Mouse (Mus musculus) T-helper 2 cell (primary cell): ENCODE measurements around the gene Olfr288.

Experiments used
- in situ Hi-C: fragments of 300-600 bp; cut with MboI, MseI; formaldehyde crosslinking; loops from one replicate; pipeline ENCODE4 v1.15.1; 2025; ENCODE audit warnings: high pct_unique_total_duplicates

Olfr288 gene

DNA sequence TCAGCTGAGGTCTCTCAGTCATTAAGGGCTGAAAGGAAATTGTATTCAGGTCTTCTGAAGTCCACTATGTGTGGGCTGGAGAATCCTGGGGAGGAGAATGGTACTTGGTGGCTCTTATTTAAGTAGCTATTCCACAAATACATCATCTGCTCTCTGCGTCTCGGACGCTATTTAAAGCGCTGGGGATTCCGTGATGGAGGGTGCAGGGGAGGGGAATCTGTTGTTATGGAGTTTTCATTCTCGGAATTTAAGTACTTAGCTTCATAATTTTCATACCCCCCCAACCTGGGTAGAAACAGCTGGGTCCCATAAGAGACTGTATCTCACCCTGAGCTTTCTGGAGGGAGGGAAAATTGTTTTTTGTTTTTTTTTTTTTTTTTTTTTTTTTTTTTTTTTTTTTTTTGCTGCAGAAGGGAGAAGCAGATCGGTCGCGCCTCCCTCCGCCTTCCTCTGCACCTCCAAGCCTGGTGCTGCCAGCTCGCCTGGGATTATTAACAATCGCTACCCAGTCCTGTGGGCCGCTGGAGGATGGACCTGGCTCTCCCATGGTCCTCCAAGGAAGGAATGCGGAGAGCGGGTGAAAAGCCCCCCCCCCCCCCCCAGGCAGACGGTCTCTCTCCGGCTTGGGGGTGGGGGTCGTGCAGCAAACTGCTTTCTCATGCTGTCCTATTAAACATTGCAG is 28.2 kb downstream of the Olfr288 start, which contains the start of gene Ccdc184:
Gene Ccdc184, plus strand, starts transcription at position 196 of the 682 bp plus-strand sequence.
- in situ Hi-C loops: no loop called here

DNA sequence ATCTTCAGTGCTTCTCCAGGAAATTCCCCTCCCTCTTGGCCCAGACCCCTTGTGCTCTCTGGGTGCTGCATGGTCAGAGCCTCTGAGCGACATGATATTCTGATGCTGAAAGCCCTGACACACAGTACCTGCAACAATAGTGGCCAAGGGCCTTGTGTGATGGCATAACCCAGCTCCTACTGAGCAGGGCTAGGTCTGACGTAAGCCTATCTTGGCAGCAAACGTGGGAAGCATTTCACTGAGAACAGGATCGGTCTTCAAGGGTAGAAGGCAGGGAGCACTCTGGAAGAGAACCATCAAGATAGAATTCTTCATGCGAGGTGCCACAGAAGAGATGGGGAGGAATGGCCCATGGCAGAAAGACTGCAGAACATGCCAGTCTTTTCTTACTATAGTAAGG is 29.8 kb downstream of the Olfr288 start, which contains the start of gene Asb8:
Gene Asb8, minus strand, starts transcription at position 101 of the 400 bp plus-strand sequence.
- in situ Hi-C loops: no loop called here

- in situ Hi-C loops: no loop called here
Measured at GRCm38 (mm10) chr15:98162561-98162960, 32.8 kb downstream of the Olfr288 start.

- in situ Hi-C loops: no loop called here
Measured at GRCm38 (mm10) chr15:98161026-98161805, 34.1 kb downstream of the Olfr288 start.

- in situ Hi-C loops: no loop called here
Measured at GRCm38 (mm10) chr15:98157253-98157652, 38.1 kb downstream of the Olfr288 start.

DNA sequence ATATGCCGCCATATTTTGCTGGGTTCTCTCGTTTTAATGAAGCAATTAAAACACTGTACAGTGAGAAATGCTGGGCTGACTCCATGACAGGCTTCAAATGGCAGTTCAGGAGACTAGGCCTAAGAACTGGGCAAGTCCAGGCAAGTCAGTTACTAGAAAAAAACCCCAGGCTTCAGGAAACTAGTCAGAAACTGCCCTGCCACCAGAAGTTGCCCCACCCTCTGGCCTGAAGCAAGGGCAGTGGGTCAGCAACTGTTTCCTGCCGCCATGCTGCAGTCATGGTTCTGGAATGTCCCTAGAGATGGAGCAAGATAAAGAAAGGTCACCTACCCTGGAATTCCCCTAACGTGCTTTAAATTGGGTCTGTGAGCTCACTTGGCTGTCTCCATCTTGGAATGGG is 39.4 kb downstream of the Olfr288 start:
- in situ Hi-C loops: no loop called here

GRCm38 (mm10) chr15:98155272-98155671 is 40.1 kb downstream of the Olfr288 start:
- in situ Hi-C loops: no loop called here

DNA sequence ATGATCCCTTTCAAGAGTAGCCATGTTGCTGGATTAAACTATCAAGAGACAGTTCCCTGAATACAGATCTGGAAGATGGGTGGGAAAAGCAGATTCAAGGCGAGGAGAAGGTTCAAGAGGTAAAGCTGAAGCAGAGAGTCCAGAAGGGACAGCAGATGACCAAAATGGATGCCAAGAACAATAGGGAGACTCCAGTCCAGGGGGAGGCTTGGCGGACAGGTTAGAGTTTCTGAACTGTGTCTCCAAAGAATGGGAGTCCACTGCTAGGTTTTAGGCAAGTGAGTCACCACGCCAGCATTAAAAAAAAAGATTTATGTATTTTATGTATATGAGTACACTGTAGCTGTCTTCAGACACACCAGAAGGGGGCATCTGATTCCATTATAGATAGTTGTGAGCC is 40.7 kb downstream of the Olfr288 start:
- in situ Hi-C loops: loop anchor here (5.0 kb wide), 1 partner anchor 62 kb away; the partner anchor contains the start of genes Pfkm and Senp1

GRCm38 (mm10) chr15:98154146-98154545 is 41.2 kb downstream of the Olfr288 start:
- in situ Hi-C loops: loop anchor here (5.0 kb wide), 1 partner anchor 62 kb away; the partner anchor contains the start of genes Pfkm and Senp1

GRCm38 (mm10) chr15:98153625-98154024 is 41.7 kb downstream of the Olfr288 start:
- in situ Hi-C loops: loop anchor here (5.0 kb wide), 1 partner anchor 61 kb away; the partner anchor contains the start of genes Pfkm and Senp1

GRCm38 (mm10) chr15:98152916-98153315 is 42.4 kb downstream of the Olfr288 start:
- in situ Hi-C loops: loop anchor here (5.0 kb wide), 1 partner anchor 61 kb away; the partner anchor contains the start of genes Pfkm and Senp1

DNA sequence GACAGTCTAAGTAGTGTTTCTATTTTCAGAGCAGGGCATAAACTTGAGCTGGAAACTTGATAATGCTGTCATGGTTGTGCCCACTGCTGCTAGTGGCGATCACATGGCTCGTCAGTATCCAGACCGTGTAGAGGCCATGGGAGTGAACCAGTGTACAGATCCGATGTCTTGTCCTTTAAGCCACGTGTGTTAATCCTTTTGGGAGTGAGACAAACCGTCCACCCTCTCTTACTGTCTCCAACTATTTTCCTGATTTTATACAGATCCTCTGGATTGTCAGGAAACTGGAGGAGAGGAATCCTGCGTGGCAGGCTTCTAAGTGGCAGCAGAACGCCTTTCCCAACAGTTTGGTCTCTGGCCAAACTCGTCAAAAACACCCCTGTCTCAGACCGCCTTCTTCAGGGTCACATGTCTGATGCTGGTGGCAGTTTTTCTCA is 46.2 kb downstream of the Olfr288 start:
- in situ Hi-C loops: no loop called here

GRCm38 (mm10) chr15:98148356-98148755 is 47.0 kb downstream of the Olfr288 start:
- in situ Hi-C loops: no loop called here

DNA sequence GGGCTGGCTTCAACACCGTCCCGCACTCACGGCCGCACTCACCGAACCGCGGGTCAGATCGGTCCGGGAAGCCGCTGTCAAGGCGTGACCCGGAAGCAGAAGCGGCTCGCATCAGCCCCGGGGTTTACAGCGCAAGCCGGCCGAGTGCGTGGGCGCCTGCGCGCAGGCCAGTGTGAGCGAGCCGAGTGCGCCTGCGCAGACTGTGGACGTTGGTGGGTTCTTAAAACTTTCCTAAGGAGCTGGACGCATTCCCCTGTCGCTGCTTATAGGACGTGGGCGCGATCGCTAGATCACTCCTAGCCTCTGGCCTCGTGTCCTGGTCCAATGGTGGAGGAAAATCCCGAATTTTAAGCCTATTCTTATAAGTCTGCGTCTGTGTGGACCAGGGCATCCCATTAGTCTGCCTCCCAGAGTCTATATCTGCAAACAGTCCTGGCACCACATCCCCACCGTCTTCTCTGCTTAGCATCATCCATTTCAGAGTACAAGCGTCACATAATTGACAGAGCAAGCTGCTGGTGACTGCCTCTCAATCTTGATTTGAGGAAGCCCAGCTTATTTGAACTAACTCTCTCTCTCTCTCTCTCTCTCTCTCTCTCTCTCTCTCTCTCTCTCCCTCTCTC is 49.7 kb downstream of the Olfr288 start:
- in situ Hi-C loops: no loop called here

DNA sequence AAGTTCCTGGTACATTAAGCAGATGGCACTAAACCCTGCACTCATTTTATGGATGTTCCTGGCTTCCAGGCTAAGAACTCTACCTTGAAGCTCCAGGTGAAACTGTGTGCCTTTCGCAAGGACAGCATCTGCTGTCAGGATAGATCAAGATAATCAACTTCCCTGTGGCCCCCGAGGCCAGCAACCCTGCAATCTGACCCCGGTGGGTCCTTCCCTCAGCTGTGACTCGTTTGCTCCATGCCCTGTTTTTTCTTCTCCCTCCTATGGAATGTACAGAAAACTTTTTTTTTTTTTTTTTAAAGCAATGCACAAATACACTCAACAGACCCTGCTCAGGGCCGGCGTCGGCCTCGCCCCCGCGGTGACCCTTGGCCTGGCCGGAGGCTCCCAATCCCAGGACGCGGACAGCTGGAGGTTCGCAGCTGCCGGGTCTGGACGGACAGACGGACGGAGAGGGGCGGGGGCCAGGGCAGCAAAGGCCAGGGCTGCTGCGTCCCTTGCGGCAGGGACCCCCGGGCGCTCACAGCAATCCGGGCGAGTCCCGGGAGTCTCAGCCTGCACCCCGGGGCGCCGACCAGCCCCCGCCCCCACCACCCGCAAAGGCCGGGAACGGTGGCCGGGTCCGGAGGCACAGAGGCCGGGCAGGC is 50.4 kb downstream of the Olfr288 start:
- in situ Hi-C loops: no loop called here

GRCm38 (mm10) chr15:98142515-98142914 is 52.8 kb downstream of the Olfr288 start:
- in situ Hi-C loops: no loop called here

- in situ Hi-C loops: no loop called here
Measured at GRCm38 (mm10) chr15:98140809-98141208, 54.5 kb downstream of the Olfr288 start.

GRCm38 (mm10) chr15:98139763-98140162 is 55.6 kb downstream of the Olfr288 start:
- in situ Hi-C loops: no loop called here

DNA sequence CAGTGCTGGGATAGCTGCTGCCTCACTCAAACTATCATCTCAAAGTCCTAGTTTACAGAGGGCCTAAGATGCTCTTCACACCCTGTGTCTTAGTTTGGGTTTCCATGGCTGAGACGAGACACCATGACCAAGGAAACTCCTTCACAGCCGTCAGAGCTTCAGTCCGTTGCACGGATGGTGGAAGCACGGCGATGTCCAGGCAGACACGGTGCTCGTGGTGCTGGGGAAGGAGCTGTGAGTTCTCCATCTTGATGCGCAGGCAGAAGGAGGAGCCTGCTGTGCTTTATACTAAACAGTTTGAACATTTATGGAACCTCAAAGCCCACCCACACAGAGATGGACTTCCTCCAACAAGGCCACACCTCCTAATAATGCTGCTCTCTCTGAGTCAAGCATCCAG is 58.5 kb downstream of the Olfr288 start:
- in situ Hi-C loops: no loop called here
